Mouse (Mus musculus) heart, adult 9 months (tissue): ENCODE data around the gene Nid1.
"Not testable (repeated sequence)": the region's sequence is repeated elsewhere in the genome, so short reads cannot be mapped to it uniquely, and the experiment has no call there.

Experiments used
- DNase-seq, 2 experiments: peaks; one replicate each; pipeline ENCODE4 v3.0.0; 2022; ENCODE audit warnings: low spot score in 2 of 2

The Nid1 gene

GRCm38 (mm10) chr13:13453332-13453731 lies 16.0 kb downstream of the Nid1 start:
- not testable (repeated sequence) for DNase-seq

- DNase-seq: not testable (repeated sequence)
Measured at GRCm38 (mm10) chr13:13454249-13454648, 16.9 kb downstream of the Nid1 start.

- DNase-seq: not testable (repeated sequence)
Measured at GRCm38 (mm10) chr13:13455632-13456492, 18.5 kb downstream of the Nid1 start.

- no peak for DNase-seq
Measured at GRCm38 (mm10) chr13:13458138-13458737, 20.9 kb downstream of the Nid1 start.

- no peak for DNase-seq
Measured at GRCm38 (mm10) chr13:13460521-13461138, 23.3 kb downstream of the Nid1 start.

- no peak for DNase-seq
Measured at GRCm38 (mm10) chr13:13461446-13462192, 24.3 kb downstream of the Nid1 start.

GRCm38 (mm10) chr13:13463949-13464348 lies 26.6 kb downstream of the Nid1 start:
- DNase-seq: no peak

GRCm38 (mm10) chr13:13467249-13467648 lies 29.9 kb downstream of the Nid1 start:
- DNase-seq: not testable (repeated sequence)

GRCm38 (mm10) chr13:13468513-13468912 lies 31.2 kb downstream of the Nid1 start:
- no peak for DNase-seq

GRCm38 (mm10) chr13:13471334-13471757 lies 34.0 kb downstream of the Nid1 start:
- no peak for DNase-seq

- DNase-seq: not testable (repeated sequence)
Measured at GRCm38 (mm10) chr13:13474464-13474863, 37.1 kb downstream of the Nid1 start.

- no peak for DNase-seq
Measured at GRCm38 (mm10) chr13:13474991-13475390, 37.6 kb downstream of the Nid1 start.

- no peak for DNase-seq
Measured at GRCm38 (mm10) chr13:13476568-13476967, 39.2 kb downstream of the Nid1 start.

- no peak for DNase-seq
Measured at GRCm38 (mm10) chr13:13477046-13477445, 39.7 kb downstream of the Nid1 start.

- DNase-seq: no peak
Measured at GRCm38 (mm10) chr13:13479986-13480385, 42.6 kb downstream of the Nid1 start.

- DNase-seq: peak; percentile 78 to 81
Measured at GRCm38 (mm10) chr13:13481033-13481432, 43.7 kb downstream of the Nid1 start.

GRCm38 (mm10) chr13:13481875-13482674 lies 44.7 kb downstream of the Nid1 start:
- DNase-seq: no peak

GRCm38 (mm10) chr13:13484351-13484751 lies 47.0 kb downstream of the Nid1 start:
- DNase-seq: no peak

GRCm38 (mm10) chr13:13484883-13485282 lies 47.5 kb downstream of the Nid1 start:
- DNase-seq: no peak

GRCm38 (mm10) chr13:13485682-13486081 lies 48.3 kb downstream of the Nid1 start:
- peak; percentile 78 for DNase-seq

GRCm38 (mm10) chr13:13487851-13488250 lies 50.5 kb downstream of the Nid1 start:
- DNase-seq: peak; percentile 75 to 80
